Mouse (Mus musculus): Measurements from ENCODE around the gene Selplg. TPM values are rescaled to one million over a fixed set of nuclear protein-coding genes. Genes with fewer than 3 reads are reported as not detected.
A peak's percentile ranks its signal among the peaks of the same experiment; 100 is the strongest.

The Selplg gene
- polyA plus RNA-seq, 1 experiment from 2014 or later: 1.6 TPM

- 94% methylated on average over 8 of the region's 8 CpGs for WGBS
- peaks cover 97% of the 10 kb centered on the region for H3K36me3 ChIP-seq (replicated peaks; ENCODE audit: control insufficient read depth, insufficient read depth)
Measured at GRCm38 (mm10) chr5:113846656-113847055, 14.2 kb upstream of the Selplg start.

GRCm38 (mm10) chr5:113845627-113846026 is 13.2 kb upstream of the Selplg start:
- Histone ChIP-seq H3K9me3 (ENCODE audit: control insufficient read depth, low read length) (no peaks in the 10 kb centered on the region), H3K4me2 (replicated peaks) (no peak overlapping the region), H3K27ac (no peak overlapping the region), H3K27me3 (ENCODE audit: control insufficient read depth, insufficient read depth, low read length) (no peaks in the 10 kb centered on the region), H3K36me3 (replicated peaks; ENCODE audit: control insufficient read depth, insufficient read depth) (peaks cover 88% of the 10 kb centered on the region), H3K9ac (no peak overlapping the region), H3K4me1 (replicated peaks; ENCODE audit: control insufficient read depth, insufficient read depth, low read length) (no peaks in the 10 kb centered on the region), H3K4me3 (replicated peaks; ENCODE audit: low read length) (no peak overlapping the region)
- WGBS: 89% methylated on average over 8 of the region's 8 CpGs
- DNase-seq (ENCODE audit: low spot score) (no peak), ATAC-seq (ENCODE audit: low FRiP score) (no peak)

More at GRCm38 (mm10) chr5:113846656-113847055, 14.2 kb upstream of the Selplg start:
- no peak overlapping the region for H3K27ac ChIP-seq
- H3K4me3 ChIP-seq (replicated peaks; ENCODE audit: low read length): no peak overlapping the region
- H3K9me3 ChIP-seq (ENCODE audit: control insufficient read depth, low read length): no peaks in the 10 kb centered on the region
- no peak overlapping the region for H3K9ac ChIP-seq
- DNase-seq (ENCODE audit: low spot score) (no peak), ATAC-seq (ENCODE audit: low FRiP score) (no peak)
- no peak overlapping the region for H3K4me2 ChIP-seq (replicated peaks)
- H3K4me1 ChIP-seq (replicated peaks; ENCODE audit: control insufficient read depth, insufficient read depth, low read length): no peaks in the 10 kb centered on the region
- no peaks in the 10 kb centered on the region for H3K27me3 ChIP-seq (ENCODE audit: control insufficient read depth, insufficient read depth, low read length)

- H3K9ac ChIP-seq: no peak overlapping the region
- WGBS: 66% methylated on average over 7 of the region's 7 CpGs
- no peak overlapping the region for H3K27ac ChIP-seq
- peaks cover 79% of the 10 kb centered on the region for H3K36me3 ChIP-seq (replicated peaks; ENCODE audit: control insufficient read depth, insufficient read depth)
- no peak overlapping the region for H3K4me3 ChIP-seq (replicated peaks; ENCODE audit: low read length)
- no peaks in the 10 kb centered on the region for H3K4me1 ChIP-seq (replicated peaks; ENCODE audit: control insufficient read depth, insufficient read depth, low read length)
- DNase-seq (ENCODE audit: low spot score) (peak; percentile 42), ATAC-seq (ENCODE audit: low FRiP score) (no peak)
- no peaks in the 10 kb centered on the region for H3K27me3 ChIP-seq (ENCODE audit: control insufficient read depth, insufficient read depth, low read length)
- no peaks in the 10 kb centered on the region for H3K9me3 ChIP-seq (ENCODE audit: control insufficient read depth, low read length)
- H3K4me2 ChIP-seq (replicated peaks): no peak overlapping the region
Measured at GRCm38 (mm10) chr5:113844721-113845120, 12.3 kb upstream of the Selplg start.

GRCm38 (mm10) chr5:113844106-113844505 is 11.7 kb upstream of the Selplg start:
- no peak overlapping the region for H3K4me3 ChIP-seq (replicated peaks; ENCODE audit: low read length)
- no peak overlapping the region for H3K9ac ChIP-seq
- no peak overlapping the region for H3K4me2 ChIP-seq (replicated peaks)
- no peaks in the 10 kb centered on the region for H3K27me3 ChIP-seq (ENCODE audit: control insufficient read depth, insufficient read depth, low read length)
- 88% methylated on average over 15 of the region's 15 CpGs for WGBS
- DNase-seq (ENCODE audit: low spot score) (no peak), ATAC-seq (ENCODE audit: low FRiP score) (no peak)
- no peaks in the 10 kb centered on the region for H3K4me1 ChIP-seq (replicated peaks; ENCODE audit: control insufficient read depth, insufficient read depth, low read length)
- no peaks in the 10 kb centered on the region for H3K9me3 ChIP-seq (ENCODE audit: control insufficient read depth, low read length)
- H3K36me3 ChIP-seq (replicated peaks; ENCODE audit: control insufficient read depth, insufficient read depth): peaks cover 73% of the 10 kb centered on the region
- H3K27ac ChIP-seq: no peak overlapping the region

GRCm38 (mm10) chr5:113842906-113843305 is 10.5 kb upstream of the Selplg start:
- no peak for ATAC-seq (ENCODE audit: low FRiP score)
- H3K4me1 ChIP-seq (replicated peaks; ENCODE audit: control insufficient read depth, insufficient read depth, low read length): no peaks in the 10 kb centered on the region

GRCm38 (mm10) chr5:113842244-113842643 is 9.8 kb upstream of the Selplg start:
- peaks cover 57% of the 10 kb centered on the region for H3K36me3 ChIP-seq (replicated peaks; ENCODE audit: control insufficient read depth, insufficient read depth)
- H3K4me2 ChIP-seq (replicated peaks): no peak overlapping the region
- no peaks in the 10 kb centered on the region for H3K4me1 ChIP-seq (replicated peaks; ENCODE audit: control insufficient read depth, insufficient read depth, low read length)
- H3K27me3 ChIP-seq (ENCODE audit: control insufficient read depth, insufficient read depth, low read length): no peaks in the 10 kb centered on the region
- no peak for ATAC-seq (ENCODE audit: low FRiP score)
- H3K27ac ChIP-seq: no peak overlapping the region
- no peak overlapping the region for H3K4me3 ChIP-seq (replicated peaks; ENCODE audit: low read length)
- no peak overlapping the region for H3K9ac ChIP-seq
- WGBS: 91% methylated on average over 9 of the region's 9 CpGs
- DNase-seq (ENCODE audit: low spot score): no peak
- H3K9me3 ChIP-seq (ENCODE audit: control insufficient read depth, low read length): no peaks in the 10 kb centered on the region

More at GRCm38 (mm10) chr5:113842906-113843305, 10.5 kb upstream of the Selplg start:
- Histone ChIP-seq H3K9ac (no peak overlapping the region), H3K27me3 (ENCODE audit: control insufficient read depth, insufficient read depth, low read length) (no peaks in the 10 kb centered on the region), H3K4me3 (replicated peaks; ENCODE audit: low read length) (no peak overlapping the region), H3K9me3 (ENCODE audit: control insufficient read depth, low read length) (no peaks in the 10 kb centered on the region), H3K27ac (no peak overlapping the region), H3K36me3 (replicated peaks; ENCODE audit: control insufficient read depth, insufficient read depth) (peaks cover 64% of the 10 kb centered on the region), H3K4me2 (replicated peaks) (no peak overlapping the region)
- DNase-seq (ENCODE audit: low spot score): no peak
- WGBS: 94% methylated on average over 9 of the region's 9 CpGs

- Histone ChIP-seq H3K9me3 (ENCODE audit: control insufficient read depth, low read length) (no peaks in the 10 kb centered on the region), H3K27me3 (ENCODE audit: control insufficient read depth, insufficient read depth, low read length) (no peaks in the 10 kb centered on the region), H3K9ac (no peak overlapping the region), H3K4me3 (replicated peaks; ENCODE audit: low read length) (no peak overlapping the region), H3K27ac (no peak overlapping the region), H3K4me2 (replicated peaks) (no peak overlapping the region), H3K4me1 (replicated peaks; ENCODE audit: control insufficient read depth, insufficient read depth, low read length) (no peaks in the 10 kb centered on the region), H3K36me3 (replicated peaks; ENCODE audit: control insufficient read depth, insufficient read depth) (peaks cover 50% of the 10 kb centered on the region)
- WGBS: 87% methylated on average over 23 of the region's 23 CpGs
- ATAC-seq (ENCODE audit: low FRiP score) (no peak), DNase-seq (ENCODE audit: low spot score) (no peak)
Measured at GRCm38 (mm10) chr5:113841243-113842225, 9.1 kb upstream of the Selplg start.

- no peak overlapping the region for H3K9ac ChIP-seq
- ATAC-seq (ENCODE audit: low FRiP score) (no peak), DNase-seq (ENCODE audit: low spot score) (no peak)
- no peaks in the 10 kb centered on the region for H3K27me3 ChIP-seq (ENCODE audit: control insufficient read depth, insufficient read depth, low read length)
- peaks cover 39% of the 10 kb centered on the region for H3K36me3 ChIP-seq (replicated peaks; ENCODE audit: control insufficient read depth, insufficient read depth)
- H3K9me3 ChIP-seq (ENCODE audit: control insufficient read depth, low read length): no peaks in the 10 kb centered on the region
- 90% methylated on average over 4 of the region's 4 CpGs for WGBS
- no peak overlapping the region for H3K27ac ChIP-seq
- no peak overlapping the region for H3K4me3 ChIP-seq (replicated peaks; ENCODE audit: low read length)
- no peak overlapping the region for H3K4me2 ChIP-seq (replicated peaks)
- H3K4me1 ChIP-seq (replicated peaks; ENCODE audit: control insufficient read depth, insufficient read depth, low read length): no peaks in the 10 kb centered on the region
Measured at GRCm38 (mm10) chr5:113840443-113840842, 8.0 kb upstream of the Selplg start.

GRCm38 (mm10) chr5:113836961-113837360 is 4.5 kb upstream of the Selplg start:
- Histone ChIP-seq H3K9me3 (ENCODE audit: control insufficient read depth, low read length) (no peaks in the 10 kb centered on the region), H3K27me3 (ENCODE audit: control insufficient read depth, insufficient read depth, low read length) (no peaks in the 10 kb centered on the region), H3K4me3 (replicated peaks; ENCODE audit: low read length) (no peak overlapping the region), H3K9ac (no peak overlapping the region), H3K27ac (no peak overlapping the region), H3K4me2 (replicated peaks) (no peak overlapping the region), H3K36me3 (replicated peaks; ENCODE audit: control insufficient read depth, insufficient read depth) (peaks cover 4% of the 10 kb centered on the region), H3K4me1 (replicated peaks; ENCODE audit: control insufficient read depth, insufficient read depth, low read length) (no peaks in the 10 kb centered on the region)
- no peak for ATAC-seq (ENCODE audit: low FRiP score)
- WGBS: 87% methylated on average over 10 of the region's 10 CpGs
- no peak for DNase-seq (ENCODE audit: low spot score)

All from hindbrain, embryonic 14.5 days (tissue).